Mouse (Mus musculus) myocyte (in vitro differentiated cells): ENCODE results near the gene Pex10.
A peak's percentile ranks its signal among the peaks of the same experiment; 100 is the strongest.

ENCODE experiments used
- CEBPB ChIP-seq: IDR thresholded peaks from 2 replicates; pipeline ENCODE4 v1.6.1; 2011; ENCODE audit warnings: mild to moderate bottlenecking, moderate library complexity; ENCODE audit not compliant: poor library complexity, insufficient read depth, severe bottlenecking
- MAX ChIP-seq: IDR thresholded peaks from one replicate; pipeline ENCODE4 v1.6.1; 2011; ENCODE audit warnings: low read depth, mild to moderate bottlenecking, control low read depth
- MYOD1 ChIP-seq, 3 experiments: IDR thresholded peaks; one replicate each; pipeline ENCODE4 v1.6.1; 2011; ENCODE audit warnings: control low read depth in 2 of 3, low read depth in 2 of 3, mild to moderate bottlenecking in 2 of 3, moderate library complexity in 1 of 3; ENCODE audit not compliant: insufficient read length in 2 of 3, control insufficient read depth in 1 of 3
- MYOG ChIP-seq, 3 experiments: IDR thresholded peaks; one replicate each; pipeline ENCODE4 v1.6.1; 2011; ENCODE audit warnings: control low read depth in 2 of 3, low read depth in 2 of 3, mild to moderate bottlenecking in 2 of 3; ENCODE audit not compliant: insufficient read length in 2 of 3, control insufficient read depth in 1 of 3, insufficient read depth in 1 of 3
- POLR2A ChIP-seq: IDR thresholded peaks from one replicate; pipeline ENCODE4 v1.6.1; 2011; ENCODE audit warnings: low read depth, mild to moderate bottlenecking, control low read depth, moderate library complexity; ENCODE audit not compliant: insufficient read length
- POLR2AphosphoS2 ChIP-seq: IDR thresholded peaks from one replicate; pipeline ENCODE4 v1.6.1; 2011; ENCODE audit warnings: low read depth, control low read depth; ENCODE audit not compliant: insufficient read length
- TCF12 ChIP-seq: IDR thresholded peaks from one replicate; pipeline ENCODE4 v1.6.1; 2011; ENCODE audit warnings: mild to moderate bottlenecking, control low read depth; ENCODE audit not compliant: poor library complexity, insufficient read depth, severe bottlenecking
- USF1 ChIP-seq: IDR thresholded peaks from one replicate; pipeline ENCODE4 v1.6.1; 2011; ENCODE audit warnings: low read depth, mild to moderate bottlenecking, control low read depth, moderate library complexity

- TF ChIP-seq POLR2A (no peak), MAX (no peak), MYOG (IDR thresholded peaks at IDR 0.05; ENCODE audit: control insufficient read depth in 1 of 3, insufficient read depth in 1 of 3, insufficient read length in 2 of 3, low read depth in 2 of 3) (peak in 1 of 3 experiments; percentile 54), POLR2AphosphoS2 (no peak), TCF12 (no peak), MYOD1 (IDR thresholded peaks at IDR 0.05; ENCODE audit: control insufficient read depth in 1 of 3, insufficient read length in 2 of 3, low read depth in 2 of 3) (peak in 1 of 3 experiments; percentile 62), CEBPB (no peak), USF1 (no peak)
Measured at GRCm38 (mm10) chr4:155092718-155093430, 26.1 kb downstream of the Pex10 start.
